Mouse (Mus musculus): ENCODE measurements at regions not wholly inside any gene's neighbourhood (a gene's known extent, or its start where the extent isn't known, plus 50 kb on each side); places are given as distances from the start of the nearest gene placed in this dataset.

DNA sequence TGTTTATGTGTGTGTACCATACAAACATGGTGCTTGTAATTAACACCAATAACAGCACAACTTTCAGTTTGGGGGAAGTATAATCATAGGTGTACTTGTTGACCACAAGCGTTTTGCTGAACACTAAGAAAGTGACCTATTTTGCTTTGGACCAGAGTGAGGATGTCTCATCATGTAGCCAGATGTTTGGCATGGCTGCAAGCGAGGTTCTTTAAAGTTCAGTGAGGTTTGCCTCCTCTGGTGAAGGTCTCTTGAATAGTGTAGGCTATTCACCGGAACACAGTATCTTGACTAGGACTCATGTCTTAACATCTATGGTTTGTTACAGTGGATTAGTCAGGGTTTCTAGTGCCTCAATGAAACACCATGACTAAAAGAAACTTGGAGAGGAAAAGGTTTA, 208.9 kb upstream of the Marcks start (continued):
- TF ChIP-seq MAFK (IDR thresholded peaks at IDR 0.05; ENCODE audit: borderline replicate concordance, low read depth, low read length): no peak

DNA sequence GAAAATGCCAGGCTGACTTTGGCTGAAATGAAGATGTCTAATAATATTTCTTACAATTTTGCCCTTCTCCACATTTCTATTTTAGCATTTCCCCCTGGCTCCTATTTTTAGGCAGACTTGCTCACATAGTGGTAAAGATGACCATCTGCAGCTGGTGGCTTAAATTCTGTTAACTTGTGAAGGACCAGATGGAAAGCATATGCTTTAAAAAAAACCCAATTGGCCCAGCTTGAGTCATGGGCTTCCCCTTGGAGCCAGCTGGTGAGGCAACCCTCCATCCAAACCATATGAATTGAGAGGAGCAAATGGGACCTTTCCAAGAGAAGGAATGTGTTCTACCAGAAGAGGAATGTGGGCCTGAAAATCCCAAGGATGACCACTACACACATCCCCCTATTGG, 204.0 kb upstream of the Marcks start:
- no peak overlapping the region for H3K4me3 ChIP-seq (ENCODE audit: control insufficient read depth in 1 of 2, insufficient read depth in 1 of 2, low read depth in 2 of 2, low read length in 2 of 2)
- no peaks in the 10 kb centered on the region for H3K36me3 ChIP-seq (ENCODE audit: control insufficient read depth in 1 of 2, insufficient read depth in 2 of 2, low read length in 2 of 2)
- H3K9me3 ChIP-seq (replicated peaks; ENCODE audit: insufficient read depth, low read length): no peaks in the 10 kb centered on the region
- H3K9ac ChIP-seq (ENCODE audit: control insufficient read depth, low read depth, low read length, poor library complexity, severe bottlenecking): no peak overlapping the region
- H3K4me1 ChIP-seq (ENCODE audit: control insufficient read depth in 1 of 2, insufficient read depth in 2 of 2, low read length in 2 of 2): no peaks in the 10 kb centered on the region
- DNase-seq (ENCODE audit: low read depth, low spot score): no peak
- no peaks in the 10 kb centered on the region for H3K27me3 ChIP-seq (ENCODE audit: control insufficient read depth in 1 of 2, insufficient read depth in 2 of 2, low read length in 2 of 2)
- TF ChIP-seq POLR2AphosphoS5 (IDR thresholded peaks at IDR 0.05; ENCODE audit: borderline replicate concordance, low read depth, low read length): no peak
- no peak for TF ChIP-seq POLR2AphosphoS2 (IDR thresholded peaks at IDR 0.05; ENCODE audit: low read length)
- TF ChIP-seq NRF1 (IDR thresholded peaks at IDR 0.05; ENCODE audit: insufficient read depth, low read depth, low read length, poor library complexity, severe bottlenecking): no peak
- TF ChIP-seq MYB (IDR thresholded peaks at IDR 0.05; ENCODE audit: low read depth, low read length): no peak
- TF ChIP-seq CHD1 (IDR thresholded peaks at IDR 0.05; ENCODE audit: low read depth, low read length): no peak
- TF ChIP-seq ETS1 (IDR thresholded peaks at IDR 0.05; ENCODE audit: low read depth, low read length): no peak
- no peak for TF ChIP-seq CTCF (IDR thresholded peaks at IDR 0.05 in 2 of 3, conservative IDR thresholded peaks at IDR 0.05 in 1 of 3; ENCODE audit: control insufficient read depth in 1 of 3, insufficient read depth in 1 of 3, low read depth in 2 of 3, low read length in 3 of 3, poor library complexity in 1 of 3, severe bottlenecking in 1 of 3)
- TF ChIP-seq ZC3H11A (IDR thresholded peaks at IDR 0.05; ENCODE audit: low read depth, low read length): no peak
- TF ChIP-seq KAT2A (conservative IDR thresholded peaks at IDR 0.05; ENCODE audit: low read depth, low read length): no peak
- no peak for TF ChIP-seq TAL1 (IDR thresholded peaks at IDR 0.05; ENCODE audit: low read length)
- TF ChIP-seq E2F4 (IDR thresholded peaks at IDR 0.05; ENCODE audit: borderline replicate concordance, low read depth, low read length): no peak
- no peak overlapping the region for H3K27ac ChIP-seq (ENCODE audit: control insufficient read depth, low read depth, low read length)
- H3K79me2 ChIP-seq (ENCODE audit: control insufficient read depth, insufficient read depth, low read length, poor library complexity): no peaks in the 10 kb centered on the region

DNA sequence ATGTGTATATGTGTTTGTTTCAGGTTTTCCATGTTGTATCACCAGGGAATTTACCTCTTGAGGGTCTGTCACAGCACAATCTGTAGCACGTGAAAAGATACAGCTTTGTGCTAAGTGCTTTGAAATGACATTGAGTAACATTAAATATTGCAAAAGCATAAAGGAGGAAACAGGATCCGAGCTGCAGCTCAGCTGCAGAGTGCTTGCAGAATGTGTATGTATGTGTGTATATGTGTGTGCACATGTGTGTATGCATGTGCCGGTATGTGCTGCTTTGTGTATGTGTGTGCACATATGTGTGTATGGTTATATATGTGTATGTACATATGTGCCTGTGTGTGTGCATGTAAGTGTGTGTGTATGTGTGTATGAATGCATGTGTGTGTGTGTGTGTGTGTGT, 200.9 kb upstream of the Marcks start:
- Histone ChIP-seq H3K36me3 (ENCODE audit: control insufficient read depth in 1 of 2, insufficient read depth in 2 of 2, low read length in 2 of 2) (no peaks in the 10 kb centered on the region), H3K79me2 (ENCODE audit: control insufficient read depth, insufficient read depth, low read length, poor library complexity) (no peaks in the 10 kb centered on the region), H3K4me1 (ENCODE audit: control insufficient read depth in 1 of 2, insufficient read depth in 2 of 2, low read length in 2 of 2) (no peaks in the 10 kb centered on the region), H3K27me3 (ENCODE audit: control insufficient read depth in 1 of 2, insufficient read depth in 2 of 2, low read length in 2 of 2) (no peaks in the 10 kb centered on the region), H3K9ac (ENCODE audit: control insufficient read depth, low read depth, low read length, poor library complexity, severe bottlenecking) (no peak overlapping the region), H3K9me3 (replicated peaks; ENCODE audit: insufficient read depth, low read length) (no peaks in the 10 kb centered on the region), H3K4me3 (ENCODE audit: control insufficient read depth in 1 of 2, insufficient read depth in 1 of 2, low read depth in 2 of 2, low read length in 2 of 2) (no peak overlapping the region), H3K27ac (ENCODE audit: control insufficient read depth, low read depth, low read length) (no peak overlapping the region)
- TF ChIP-seq TAL1 (IDR thresholded peaks at IDR 0.05; ENCODE audit: low read length): no peak
- no peak for TF ChIP-seq POLR2AphosphoS2 (IDR thresholded peaks at IDR 0.05; ENCODE audit: low read length)
- no peak for TF ChIP-seq KAT2A (conservative IDR thresholded peaks at IDR 0.05; ENCODE audit: low read depth, low read length)
- TF ChIP-seq CTCF (IDR thresholded peaks at IDR 0.05 in 2 of 3, conservative IDR thresholded peaks at IDR 0.05 in 1 of 3; ENCODE audit: control insufficient read depth in 1 of 3, insufficient read depth in 1 of 3, low read depth in 2 of 3, low read length in 3 of 3, poor library complexity in 1 of 3, severe bottlenecking in 1 of 3): no peak
- no peak for TF ChIP-seq ZNF384 (IDR thresholded peaks at IDR 0.05; ENCODE audit: low read depth, low read length)
- no peak for TF ChIP-seq SIN3A (IDR thresholded peaks at IDR 0.05; ENCODE audit: low read length)
- TF ChIP-seq CHD1 (IDR thresholded peaks at IDR 0.05; ENCODE audit: low read depth, low read length): no peak
- TF ChIP-seq NRF1 (IDR thresholded peaks at IDR 0.05; ENCODE audit: insufficient read depth, low read depth, low read length, poor library complexity, severe bottlenecking): no peak
- no peak for TF ChIP-seq USF1 (IDR thresholded peaks at IDR 0.05; ENCODE audit: low read depth, low read length)
- no peak for TF ChIP-seq RAD21 (IDR thresholded peaks at IDR 0.05; ENCODE audit: low read depth, low read length)
- no peak for DNase-seq (ENCODE audit: low read depth, low spot score)
